Mouse (Mus musculus) cerebellum, adult 11 months (tissue): Measurements from ENCODE around the gene Kif15.
A peak's percentile ranks its signal among the peaks of the same experiment; 100 is the strongest.

Source experiments
- DNase-seq: peaks from one replicate; pipeline ENCODE4 v3.0.0; 2022

Gene Kif15

GRCm38 (mm10) chr9:122950643-122951475 lies at the start of gene Kif15, which contains the start of gene 1110059G10Rik:
Kif15 (plus strand) TSS chr9:122951046.
1110059G10Rik (minus strand) TSS chr9:122951000.
- peak; percentile 89 for DNase-seq

DNA sequence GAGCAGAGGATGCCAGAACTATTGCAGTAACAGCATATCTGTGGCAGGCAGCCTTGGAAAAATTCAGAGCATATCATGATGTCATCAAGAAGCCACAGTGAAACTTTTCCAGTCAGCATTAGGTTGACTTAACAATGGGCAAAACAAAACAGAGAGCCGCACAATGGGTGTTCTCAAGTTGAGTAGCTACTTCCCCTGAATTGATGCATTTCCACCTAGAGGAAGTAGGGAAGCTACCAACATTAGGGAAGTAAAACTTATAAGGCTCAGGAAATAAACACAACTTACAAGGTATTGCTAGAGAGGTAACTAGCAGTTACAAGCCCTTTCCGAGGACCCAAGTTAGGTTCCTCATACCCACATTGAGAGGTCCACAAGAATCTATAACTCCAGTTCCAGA lies 49.8 kb upstream of the Kif15 start:
- no peak for DNase-seq

DNA sequence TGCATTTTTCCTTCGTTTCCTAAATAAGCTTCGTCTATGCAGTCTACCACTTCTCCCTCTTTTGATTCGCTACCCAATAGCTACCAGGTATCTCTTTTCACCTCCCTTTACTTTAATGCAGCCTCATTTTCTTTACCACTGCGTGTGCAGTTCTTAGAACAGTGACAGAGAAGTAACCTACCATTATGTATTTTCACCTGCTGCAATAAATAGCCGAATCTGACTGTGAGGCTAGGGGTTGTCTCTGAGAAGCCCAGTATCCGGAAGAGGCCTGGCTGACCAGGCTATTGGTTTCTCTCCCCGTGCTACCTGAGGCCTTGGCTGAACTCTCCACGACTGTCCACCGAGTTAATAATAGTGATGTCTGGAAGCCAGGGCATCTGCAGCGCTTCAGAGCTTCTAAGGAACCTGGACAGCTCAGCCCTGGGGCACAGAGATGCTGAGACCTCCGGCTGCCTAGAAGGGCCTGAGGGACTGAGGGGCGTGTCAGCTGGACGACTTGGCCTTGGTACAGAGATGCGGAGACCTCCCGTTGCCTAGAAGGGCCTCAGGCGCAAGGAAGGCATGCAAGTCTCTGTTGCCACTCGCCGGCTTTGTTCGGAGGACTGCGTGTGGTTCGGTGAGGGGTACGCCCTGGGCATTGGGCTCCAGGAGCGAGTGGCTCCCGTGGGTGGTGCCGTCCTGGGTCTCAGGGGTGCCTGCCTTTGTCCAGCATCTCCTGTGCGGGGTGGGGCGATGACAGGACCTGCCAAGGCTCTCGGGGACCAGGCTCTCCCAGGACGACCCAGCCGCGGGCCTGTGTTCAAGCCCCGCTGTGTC lies 47.9 kb upstream of the Kif15 start:
- DNase-seq: peak; percentile 72

DNA sequence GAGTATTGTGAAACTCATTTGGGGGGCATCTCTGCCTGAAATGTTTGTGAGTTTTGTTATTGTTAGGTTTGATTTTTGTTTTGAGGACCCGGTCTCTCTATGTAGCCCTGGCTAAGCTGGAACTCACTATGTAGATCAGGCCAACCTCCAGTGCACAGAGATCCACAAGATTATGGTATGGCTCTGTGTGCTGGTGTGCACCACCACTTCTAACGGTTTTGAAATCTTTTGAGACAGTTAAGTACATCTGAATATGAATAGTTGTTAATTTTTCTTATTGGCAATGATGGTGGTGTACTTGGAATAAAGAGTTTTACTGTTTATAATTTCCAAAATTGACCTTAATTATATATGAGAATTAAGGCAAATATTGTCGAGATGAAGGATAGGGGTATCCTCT lies 28.4 kb upstream of the Kif15 start:
- DNase-seq: no peak

DNA sequence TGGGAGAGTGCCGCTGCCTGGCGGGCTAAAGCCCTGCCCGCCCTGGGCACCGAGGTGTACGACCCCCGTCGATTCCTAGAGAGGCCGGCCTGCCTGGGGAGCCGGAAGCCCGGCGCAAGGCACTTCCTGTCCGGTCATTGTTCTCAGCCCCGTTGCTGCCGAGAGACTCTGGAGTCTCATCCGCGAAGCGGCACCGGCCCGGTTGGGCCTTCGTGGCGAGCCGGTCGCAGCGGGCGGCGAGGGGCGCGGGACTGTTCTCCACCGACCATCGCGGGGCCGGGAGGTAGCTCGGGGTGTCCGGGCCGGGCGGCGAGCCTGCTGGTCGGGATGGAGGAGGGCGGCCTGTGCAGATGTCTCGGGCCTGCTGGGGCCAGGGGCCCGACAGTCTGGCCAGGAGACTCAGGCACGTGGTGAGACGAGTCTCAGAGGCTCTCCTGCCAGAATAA lies 27.9 kb upstream of the Kif15 start, which contains the start of gene Zfp105:
Gene Zfp105, plus strand, starts transcription at position 137 of the 446 bp plus-strand sequence.
- peak; percentile 60 for DNase-seq

GRCm38 (mm10) chr9:122928915-122929314 lies 21.9 kb upstream of the Kif15 start:
- no peak for DNase-seq

DNA sequence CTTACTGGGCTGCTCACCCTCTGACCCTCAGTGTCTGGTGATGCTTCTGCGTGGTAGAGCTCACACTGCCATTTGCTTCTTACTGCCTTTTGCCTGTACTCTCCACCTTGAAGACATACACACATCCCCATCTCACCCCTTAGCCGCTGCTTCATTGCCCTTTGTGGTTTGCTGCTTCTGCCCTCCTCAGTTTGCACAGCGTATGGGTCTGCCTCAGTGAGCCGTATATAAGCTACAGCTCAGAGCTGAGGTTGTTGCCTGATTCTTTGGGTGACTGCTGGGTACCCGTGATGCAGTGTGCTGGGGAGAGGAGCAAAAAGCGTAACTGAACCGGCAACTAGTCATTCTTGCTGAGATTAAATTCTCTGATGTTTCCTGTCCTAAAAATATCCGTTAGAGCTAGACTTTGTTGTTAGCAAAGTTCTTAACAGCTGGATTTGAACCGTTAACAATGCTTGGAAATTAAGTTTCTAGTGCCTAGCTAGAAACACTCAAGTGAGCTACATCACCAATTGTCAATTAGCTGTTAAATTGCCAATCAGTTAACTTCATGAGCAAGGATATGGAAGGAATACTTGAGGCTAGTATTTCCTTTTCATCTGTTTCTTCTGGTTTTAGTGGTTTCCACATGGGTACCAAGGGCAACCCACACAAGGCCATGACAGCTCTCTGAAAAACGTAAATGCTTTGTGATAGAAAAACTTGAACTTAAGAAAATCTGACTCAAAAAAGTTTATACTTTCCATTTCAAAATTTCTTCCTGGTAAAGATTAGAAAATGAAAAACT lies 47.8 kb downstream of the Kif15 start:
- no peak for DNase-seq

- DNase-seq: no peak
Measured at GRCm38 (mm10) chr9:122999193-122999586, 48.3 kb downstream of the Kif15 start.

DNA sequence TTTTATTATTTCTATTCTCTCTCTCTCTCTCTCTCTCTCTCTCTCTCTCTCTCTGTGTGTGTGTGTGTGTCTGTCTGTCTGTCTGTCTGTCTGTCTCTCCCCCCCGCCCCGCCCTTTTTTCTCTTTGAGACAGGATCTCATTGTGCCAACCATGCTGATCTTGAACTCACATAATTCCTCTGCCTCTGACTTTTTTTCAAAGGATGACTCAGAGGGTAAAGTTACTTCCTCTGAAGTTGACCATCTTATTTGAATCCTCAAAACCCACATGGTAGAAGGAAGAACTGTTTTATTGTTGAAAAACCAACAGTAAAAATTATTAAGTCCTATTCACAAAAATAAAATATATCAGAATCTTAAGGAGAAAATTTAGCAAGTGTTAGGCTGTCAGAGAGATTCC lies 53.9 kb downstream of the Kif15 start:
- DNase-seq: no peak

GRCm38 (mm10) chr9:123006071-123006470 lies 55.2 kb downstream of the Kif15 start:
- DNase-seq: no peak

GRCm38 (mm10) chr9:123020995-123021631 lies 70.3 kb downstream of the Kif15 start, which contains the start of gene Tmem42:
Tmem42 (plus strand) TSS chr9:123021326.
- DNase-seq: peak; percentile 90

DNA sequence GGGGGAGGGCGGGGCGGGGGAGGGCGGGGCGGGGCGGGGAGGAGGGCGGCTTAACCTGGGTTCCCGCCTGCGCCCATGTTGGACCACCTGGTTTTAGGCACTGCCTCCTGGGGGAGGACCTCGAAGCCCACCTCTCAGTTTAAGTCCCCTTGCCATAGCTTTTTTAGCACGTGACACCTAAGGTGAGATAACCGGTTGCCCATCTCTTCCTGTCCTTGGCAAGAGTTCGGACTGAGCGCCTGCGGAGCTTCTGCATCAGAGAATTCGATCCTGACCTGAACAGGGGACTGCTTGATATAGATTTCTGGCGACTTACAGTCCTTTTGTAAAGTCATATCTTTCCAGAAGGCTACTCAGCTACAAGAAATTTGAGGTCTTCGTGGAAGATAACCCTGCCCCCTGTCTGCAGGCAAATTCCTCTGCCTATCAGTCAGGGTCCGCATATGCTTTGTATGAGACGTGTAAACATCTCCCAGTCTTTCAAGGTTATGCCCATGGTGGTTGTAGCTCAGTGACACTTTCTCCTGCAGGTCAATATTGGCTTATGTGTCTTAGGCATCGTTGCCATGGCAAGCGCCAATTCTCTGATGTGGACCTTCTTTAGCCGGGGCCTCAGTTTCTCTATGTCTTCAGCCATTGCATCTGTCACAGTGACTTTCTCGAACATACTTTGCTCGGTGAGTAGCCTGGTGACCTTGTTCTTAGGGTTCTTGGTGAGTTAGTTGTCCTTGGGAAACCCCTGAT lies 71.0 kb downstream of the Kif15 start:
- peak; percentile 55 for DNase-seq

DNA sequence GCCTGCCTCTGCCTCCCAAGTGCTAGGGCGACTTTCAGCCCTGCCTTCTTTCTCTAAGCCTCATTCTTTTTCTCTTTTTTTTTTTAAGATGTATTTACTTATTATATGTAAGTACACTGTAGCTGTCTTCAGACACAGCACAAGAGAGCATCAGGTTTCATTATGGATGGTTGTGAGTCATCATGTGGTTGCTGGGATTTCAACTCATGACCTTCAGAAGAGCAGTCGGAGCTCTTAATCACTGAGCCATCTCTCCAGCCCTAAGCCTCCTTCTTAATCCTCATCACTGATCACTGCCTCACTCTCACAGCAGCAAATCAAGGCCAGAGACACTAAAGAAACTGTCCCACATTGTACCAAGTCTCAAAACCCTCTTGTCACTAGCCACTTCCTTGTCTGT lies 73.4 kb downstream of the Kif15 start:
- DNase-seq: no peak

DNA sequence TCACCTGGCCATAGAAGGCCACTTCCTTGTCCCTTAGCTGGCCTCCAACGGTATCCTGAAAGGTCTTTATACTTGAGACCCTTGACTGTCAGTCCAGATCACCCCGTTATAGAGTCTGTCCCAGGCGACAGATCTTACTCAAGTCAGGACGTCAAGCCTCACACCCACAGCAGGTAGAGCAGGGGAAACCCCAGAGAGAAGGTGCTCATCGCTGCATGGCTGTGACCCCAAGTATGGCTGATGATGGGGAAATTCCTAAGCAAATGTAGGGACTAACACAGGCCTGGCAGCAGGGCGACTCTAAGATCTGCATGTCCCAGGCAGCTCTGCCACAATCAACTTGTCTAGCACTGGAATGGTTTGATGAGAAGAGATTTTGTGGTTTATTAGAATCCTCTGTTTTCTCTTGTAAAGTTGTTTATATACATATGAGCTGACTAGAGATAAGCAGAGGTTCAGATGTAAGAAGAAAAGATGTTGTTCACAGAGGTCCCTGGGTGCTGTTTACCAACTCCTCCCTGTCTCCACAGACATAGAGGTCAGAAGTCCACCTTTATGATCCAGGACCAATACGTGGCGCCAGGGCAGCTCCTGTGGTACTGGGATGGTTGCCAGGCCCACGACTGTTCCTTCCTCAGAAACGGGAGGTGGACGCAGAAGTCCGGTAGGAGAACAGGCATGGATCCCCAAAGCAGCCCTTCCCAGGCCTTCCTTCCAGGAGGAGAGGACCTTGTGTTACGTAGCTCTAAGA lies 80.8 kb downstream of the Kif15 start:
- DNase-seq: no peak

DNA sequence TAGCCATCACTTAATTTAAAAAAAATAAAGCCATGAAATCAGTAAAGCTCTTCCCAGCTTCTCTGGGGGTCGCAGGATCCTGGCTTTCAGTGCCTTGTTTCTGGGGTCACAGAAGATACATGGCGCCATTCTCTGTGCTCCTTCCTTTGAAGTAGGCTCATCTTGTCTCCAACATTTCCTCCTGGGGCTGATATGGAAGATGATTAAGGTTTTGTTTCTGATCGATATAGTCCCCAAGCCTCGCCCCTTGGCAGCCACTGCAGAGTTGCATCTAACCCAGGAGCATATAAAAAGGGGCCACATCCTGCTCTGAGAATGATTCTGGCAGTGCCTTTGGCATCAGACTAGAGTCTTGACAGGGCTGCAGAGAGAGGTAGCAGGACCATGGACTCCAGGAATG lies 83.6 kb downstream of the Kif15 start, which contains the start of gene Tgm4:
Gene Tgm4, plus strand, starts transcription at position 301 of the 400 bp plus-strand sequence.
- DNase-seq: no peak

GRCm38 (mm10) chr9:123047665-123048064 lies 96.8 kb downstream of the Kif15 start:
- DNase-seq: no peak

- no peak for DNase-seq
Measured at GRCm38 (mm10) chr9:123058724-123059292, 108.0 kb downstream of the Kif15 start.

DNA sequence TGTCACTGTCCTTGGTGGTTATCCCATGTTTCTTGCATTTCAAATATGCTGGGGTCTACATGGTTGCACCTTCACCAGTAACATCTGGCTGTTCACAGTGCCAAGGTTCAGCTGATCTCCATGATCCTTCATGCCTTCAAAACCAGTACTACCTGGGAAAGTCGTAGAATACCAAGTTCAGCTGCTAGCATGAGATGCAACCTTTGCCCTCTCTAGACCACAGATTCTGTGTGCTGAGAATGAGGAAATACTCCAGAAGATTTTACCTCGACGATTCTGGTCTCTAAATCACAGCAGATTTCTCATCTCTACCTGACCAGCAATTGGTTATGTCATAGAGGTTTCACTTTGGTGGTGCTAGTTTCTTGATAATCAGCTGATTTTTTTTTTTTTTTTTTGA lies 109.3 kb downstream of the Kif15 start:
- no peak for DNase-seq
